Mouse (Mus musculus): ENCODE results near the gene Masp2.

Masp2 gene

GRCm38 (mm10) chr4:148602357-148603120, at the start of gene Masp2:
Gene Masp2 (plus strand): TSS chr4:148602554.
- DNase-seq = no peak

- no peak for DNase-seq
These were observed 44.6 kb upstream of the Masp2 start for GRCm38 (mm10) chr4:148557766-148558165.

- peak; percentile 83 for DNase-seq
These were observed 43.9 kb upstream of the Masp2 start, which contains the start of gene Exosc10 for GRCm38 (mm10) chr4:148558297-148559000. Gene Exosc10 (plus strand): TSS chr4:148558429.

- no peak for DNase-seq
These were observed 39.7 kb upstream of the Masp2 start for GRCm38 (mm10) chr4:148562676-148563075.

- no peak for DNase-seq
These were observed 38.8 kb upstream of the Masp2 start for GRCm38 (mm10) chr4:148563595-148563994.

- DNase-seq = no peak
These were observed 32.2 kb upstream of the Masp2 start for GRCm38 (mm10) chr4:148570138-148570537.

GRCm38 (mm10) chr4:148570693-148571295, 31.6 kb upstream of the Masp2 start:
- no peak for DNase-seq

GRCm38 (mm10) chr4:148573222-148573621, 29.1 kb upstream of the Masp2 start:
- no peak for DNase-seq

- peak; percentile 45 for DNase-seq
These were observed 21.6 kb upstream of the Masp2 start for GRCm38 (mm10) chr4:148580765-148581164.

GRCm38 (mm10) chr4:148581422-148581821, 20.9 kb upstream of the Masp2 start:
- no peak for DNase-seq

GRCm38 (mm10) chr4:148583257-148583656, 19.1 kb upstream of the Masp2 start:
- DNase-seq = no peak

GRCm38 (mm10) chr4:148586648-148587047, 15.7 kb upstream of the Masp2 start:
- DNase-seq = no peak

- DNase-seq = no peak
These were observed 13.6 kb upstream of the Masp2 start for GRCm38 (mm10) chr4:148588793-148589192.

- DNase-seq = peak; percentile 35
These were observed 12.8 kb upstream of the Masp2 start for GRCm38 (mm10) chr4:148589565-148589964.

GRCm38 (mm10) chr4:148590421-148591170, 11.8 kb upstream of the Masp2 start:
- no peak for DNase-seq

GRCm38 (mm10) chr4:148591171-148591630, 11.2 kb upstream of the Masp2 start, which contains the start of gene Srm:
Gene Srm (plus strand): TSS chr4:148591503.
- peak; percentile 98 for DNase-seq

GRCm38 (mm10) chr4:148591637-148592380, 10.5 kb upstream of the Masp2 start:
- peak; percentile 43 for DNase-seq

- DNase-seq = peak; percentile 54
These were observed 8.4 kb upstream of the Masp2 start for GRCm38 (mm10) chr4:148593996-148594395.

GRCm38 (mm10) chr4:148595916-148596315, 6.4 kb upstream of the Masp2 start:
- DNase-seq = no peak

GRCm38 (mm10) chr4:148596731-148597130, 5.6 kb upstream of the Masp2 start:
- DNase-seq = no peak

- no peak for DNase-seq
These were observed 3.5 kb upstream of the Masp2 start for GRCm38 (mm10) chr4:148598826-148599225.

- no peak for DNase-seq
These were observed 2.0 kb upstream of the Masp2 start for GRCm38 (mm10) chr4:148600316-148600715.

Measured in cerebellum, adult 9-10 months (tissue).